ENCODE assay signal across 16 mouse cellular contexts in the genomic region with DNA sequence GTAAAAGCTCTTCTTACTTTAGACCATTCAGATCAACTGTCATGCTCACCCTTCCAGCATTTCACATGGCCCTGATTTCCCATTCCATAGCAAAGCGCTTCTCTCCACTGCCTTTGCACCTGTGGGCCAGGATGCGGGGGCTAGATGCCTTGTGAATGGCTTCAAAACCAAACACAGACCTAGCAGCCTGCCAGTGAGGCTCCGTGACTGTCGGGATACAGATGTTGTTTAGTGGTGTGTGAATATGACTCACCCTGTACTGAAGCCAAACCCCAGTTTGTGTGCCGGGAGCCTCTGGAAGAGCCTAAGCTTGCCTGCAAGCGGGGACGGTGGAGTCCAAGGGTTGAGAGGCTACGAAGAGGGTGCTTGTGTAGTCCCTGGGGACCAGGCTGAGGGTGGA. TPM values are rescaled to one million over a fixed set of nuclear protein-coding genes. Genes with fewer than 3 reads are reported as not detected.
DNase-seq lines count a peak whose midpoint lies in the region; ATAC-seq lines count a peak whose summit lies in the region.
"Had no signal": no experiment of that assay in that cellular context is flagged by ENCODE, and none has a peak within 500 bp of the region (broad histone marks: within the 10 kb centered on the region; RNA-seq: fewer than 3 reads in every experiment).

No protein-coding gene starts in this region.

- no peaks in the 10 kb centered on the region for H3K9me3 ChIP-seq in heart, embryonic 11.5 days (replicated peaks; ENCODE audit: control insufficient read depth, low read length)
- H3K9me3 ChIP-seq in embryonic facial prominence, embryonic 15.5 days (replicated peaks): no peaks in the 10 kb centered on the region
- H3K9me3 ChIP-seq: heart, embryonic 12.5 days; hindbrain, embryonic 10.5 days; liver, embryonic 15.5 days had no signal

- peak; percentile 95 for DNase-seq in heart, adult 11 months
- DNase-seq in 3134 (ENCODE audit: extremely low read depth, insufficient read length, low spot score): peak; percentile 63
- DNase-seq in left cerebral cortex, postnatal 14 days (ENCODE audit: low spot score in 2 of 2): peak; percentile 37 to 57
- no peak for DNase-seq in lung, postnatal 36 days
- no peak for DNase-seq in spleen, postnatal 4 days (ENCODE audit: low spot score in 2 of 2)
- DNase-seq: cerebellum, adult 2 months; embryo, embryonic 11 days; kidney, adult 18-20 months; thymus, postnatal 36 days had no signal

- H3K27me3 ChIP-seq in heart, embryonic 11.5 days (ENCODE audit: control insufficient read depth, insufficient read depth, low read length): no peaks in the 10 kb centered on the region; the same call in 1 of the 2 replicates
- no peaks in the 10 kb centered on the region for H3K27me3 ChIP-seq in embryonic facial prominence, embryonic 15.5 days
- H3K27me3 ChIP-seq: liver, embryonic 15.5 days had no signal

- H3K4me2 ChIP-seq in heart, embryonic 11.5 days: no peak overlapping the region
- no peak overlapping the region for H3K4me2 ChIP-seq in embryonic facial prominence, embryonic 15.5 days (replicated peaks)
- H3K4me2 ChIP-seq: heart, embryonic 12.5 days; liver, embryonic 15.5 days had no signal

- no peak overlapping the region for H3K9ac ChIP-seq in heart, embryonic 11.5 days (ENCODE audit: low read depth, low read length)
- H3K9ac ChIP-seq in embryonic facial prominence, embryonic 15.5 days: no peak overlapping the region
- H3K9ac ChIP-seq: heart, embryonic 12.5 days; liver, embryonic 15.5 days had no signal

- no peak overlapping the region for H3K4me3 ChIP-seq in heart, embryonic 11.5 days (ENCODE audit: low read depth, low read length)
- no peak overlapping the region for H3K4me3 ChIP-seq in embryonic facial prominence, embryonic 15.5 days (replicated peaks)
- H3K4me3 ChIP-seq: heart, embryonic 12.5 days; hindbrain, embryonic 10.5 days; layer of hippocampus, adult 2 months; liver, embryonic 15.5 days had no signal

- no peak for ATAC-seq in heart, embryonic 11.5 days (replicated peaks; ENCODE audit: insufficient number of reproducible peaks, low FRiP score, low TSS enrichment)
- peak; percentile 74; the same call in 1 of the 2 replicates for ATAC-seq in embryonic facial prominence, embryonic 15.5 days (ENCODE audit: insufficient number of reproducible peaks, low FRiP score, low TSS enrichment, low read depth)
- ATAC-seq in monocyte, adult 5-6 weeks (replicated peaks; ENCODE audit: insufficient number of reproducible peaks, low FRiP score, low TSS enrichment, poor library complexity, severe bottlenecking): no peak

- H3K4me1 ChIP-seq in heart, embryonic 11.5 days (ENCODE audit: control insufficient read depth, insufficient read depth, low read length): peaks cover 6% of the 10 kb centered on the region
- H3K4me1 ChIP-seq in embryonic facial prominence, embryonic 15.5 days: peaks cover 24% of the 10 kb centered on the region

- no peak overlapping the region for H3K27ac ChIP-seq in heart, embryonic 11.5 days (ENCODE audit: low read depth, low read length)
- H3K27ac ChIP-seq in embryonic facial prominence, embryonic 15.5 days (replicated peaks): no peak overlapping the region
- H3K27ac ChIP-seq: hindbrain, embryonic 10.5 days; layer of hippocampus, adult 2 months had no signal

- WGBS in heart, embryonic 11.5 days (ENCODE audit: insufficient replicate concordance): 84% methylated on average over 8 of the region's 8 CpGs
- WGBS in embryonic facial prominence, embryonic 15.5 days: 44% methylated on average over 8 of the region's 8 CpGs

- intact Hi-C loops in left cerebral cortex, postnatal 14 days (cut with DNase I): no loop called here

- no peaks in the 10 kb centered on the region; the same call in 1 of the 2 replicates for H3K36me3 ChIP-seq in heart, embryonic 11.5 days (ENCODE audit: control insufficient read depth, insufficient read depth, low read length)
- 0 out of 2 replicates have a peak, but pooled peaks cover 3% of the 10 kb centered on the region for H3K36me3 ChIP-seq in embryonic facial prominence, embryonic 15.5 days
- H3K36me3 ChIP-seq: heart, embryonic 12.5 days; liver, embryonic 15.5 days had no signal

RNA-seq across cellular contexts. Expression of gene Aqp1, which starts 21.6 kb away (rescaled TPM):
- polyA plus RNA-seq in heart, embryonic 11.5 days (2014; fragmentation: Nextera tagmentation; extraction: Ambion mirVana): 2.1 and 3.7 TPM in 2 replicates
- polyA plus RNA-seq in embryonic facial prominence, embryonic 15.5 days (2015; fragmentation: Nextera tagmentation; extraction: Ambion mirVana): 118 and 123 TPM in 2 replicates
- total RNA-seq in left cerebral cortex, postnatal 14 days (2021): 1 to 10 TPM; 2.0 to 2.5 TPM
- total RNA-seq in monocyte, adult 5-6 weeks (2017): 2.6 TPM in 1 of 3 replicates, not detected in the others

Comparison
In these comparisons a context has a peak if more than half of its experiments do, and no peak if none do; other contexts are left out.
1. DNase-seq: peak in heart, adult 11 months (single experiment), 3134 (single experiment) and left cerebral cortex, postnatal 14 days (2 of 2); none in lung, postnatal 36 days (single experiment) and spleen, postnatal 4 days (0 of 2).